Mouse (Mus musculus) gastrocnemius, postnatal 4 days (tissue): ENCODE data around the gene Ralgps1. TPM values are rescaled to one million over a fixed set of nuclear protein-coding genes. Genes with fewer than 3 reads are reported as not detected.

Source experiments
- DNase-seq, 2 experiments: peaks; one replicate each; pipeline ENCODE4 v3.0.0; 2021 to 2022; ENCODE audit warnings: low spot score in 2 of 2, mixed read lengths in 2 of 2
- total RNA-seq, 2 experiments: library from RNA; stranded (reverse); gene quantifications; 2 replicates each; pipeline ENCODE4 v1.2.3; 2021

Gene Ralgps1
- total RNA-seq, 2 experiments from 2014 or later, result 5.5 to 5.8 TPM

- no peak for DNase-seq
These were observed 7.4 kb downstream of the Ralgps1 start for GRCm38 (mm10) chr2:33363890-33364289.

- DNase-seq, result no peak
These were observed 10.1 kb downstream of the Ralgps1 start for GRCm38 (mm10) chr2:33361139-33361716.

- DNase-seq, result no peak
These were observed 10.7 kb downstream of the Ralgps1 start for GRCm38 (mm10) chr2:33360564-33360963.

GRCm38 (mm10) chr2:33359184-33359583 lies 12.1 kb downstream of the Ralgps1 start:
- DNase-seq, result no peak

GRCm38 (mm10) chr2:33357250-33357838 lies 13.9 kb downstream of the Ralgps1 start:
- no peak for DNase-seq

GRCm38 (mm10) chr2:33355558-33355957 lies 15.7 kb downstream of the Ralgps1 start:
- DNase-seq, result peak; percentile 31 to 69

GRCm38 (mm10) chr2:33353432-33353831 lies 17.9 kb downstream of the Ralgps1 start:
- no peak for DNase-seq

- DNase-seq, result no peak
These were observed 19.8 kb downstream of the Ralgps1 start for GRCm38 (mm10) chr2:33351449-33351848.

GRCm38 (mm10) chr2:33350921-33351320 lies 20.4 kb downstream of the Ralgps1 start:
- no peak for DNase-seq

- DNase-seq, result no peak
These were observed 21.7 kb downstream of the Ralgps1 start for GRCm38 (mm10) chr2:33349581-33349980.

GRCm38 (mm10) chr2:33349081-33349480 lies 22.2 kb downstream of the Ralgps1 start:
- DNase-seq, result peak; percentile 61 to 80

- no peak for DNase-seq
These were observed 23.0 kb downstream of the Ralgps1 start for GRCm38 (mm10) chr2:33348260-33348659.

GRCm38 (mm10) chr2:33347607-33348006 lies 23.7 kb downstream of the Ralgps1 start:
- DNase-seq, result peak; percentile 48 to 68

- no peak for DNase-seq
These were observed 24.5 kb downstream of the Ralgps1 start for GRCm38 (mm10) chr2:33346749-33347148.

GRCm38 (mm10) chr2:33345956-33346355 lies 25.3 kb downstream of the Ralgps1 start:
- no peak for DNase-seq

- no peak for DNase-seq
These were observed 25.8 kb downstream of the Ralgps1 start for GRCm38 (mm10) chr2:33345475-33345874.

- DNase-seq, result no peak
These were observed 27.9 kb downstream of the Ralgps1 start for GRCm38 (mm10) chr2:33343413-33343812.

GRCm38 (mm10) chr2:33342148-33342547 lies 29.1 kb downstream of the Ralgps1 start:
- no peak for DNase-seq

- DNase-seq, result no peak
These were observed 35.5 kb downstream of the Ralgps1 start for GRCm38 (mm10) chr2:33335789-33336188.

GRCm38 (mm10) chr2:33329622-33330021 lies 41.7 kb downstream of the Ralgps1 start:
- no peak for DNase-seq

GRCm38 (mm10) chr2:33328941-33329340 lies 42.3 kb downstream of the Ralgps1 start:
- no peak for DNase-seq

- no peak for DNase-seq
These were observed 45.9 kb downstream of the Ralgps1 start for GRCm38 (mm10) chr2:33325359-33325758.
